Mouse (Mus musculus) layer of hippocampus, postnatal 36 days (tissue): Measurements from ENCODE around the gene Rbm39. TPM values are rescaled to one million over a fixed set of nuclear protein-coding genes. Genes with fewer than 3 reads are reported as not detected.
"Not testable (repeated sequence)": the region's sequence is repeated elsewhere in the genome, so short reads cannot be mapped to it uniquely, and the experiment has no call there.

ENCODE experiments used
- DNase-seq, 2 experiments: peaks; one replicate each; pipeline ENCODE4 v3.0.0; 2022
- total RNA-seq, 2 experiments: library from RNA; stranded (reverse); gene quantifications; 2 replicates each; pipeline ENCODE4 v1.2.3; 2021

The Rbm39 gene
- total RNA-seq, 2 experiments from 2014 or later: 318 to 371 TPM

DNA sequence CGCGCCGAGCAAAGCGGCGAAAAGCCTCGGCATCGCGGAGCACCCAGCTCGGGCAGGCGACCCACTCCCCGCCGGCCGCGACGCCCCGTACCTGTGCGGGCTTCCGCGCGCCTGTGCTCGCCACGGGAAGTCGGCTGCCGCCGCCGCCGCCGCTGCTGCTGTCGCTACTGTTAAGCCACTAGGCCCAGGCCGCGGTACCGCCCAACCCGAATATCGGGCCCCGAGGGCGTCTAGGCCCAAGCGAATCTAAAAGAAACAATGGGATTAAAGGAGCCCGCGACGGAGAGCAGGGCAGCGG lies 293 bp downstream of the Rbm39 start:
- DNase-seq: no peak

DNA sequence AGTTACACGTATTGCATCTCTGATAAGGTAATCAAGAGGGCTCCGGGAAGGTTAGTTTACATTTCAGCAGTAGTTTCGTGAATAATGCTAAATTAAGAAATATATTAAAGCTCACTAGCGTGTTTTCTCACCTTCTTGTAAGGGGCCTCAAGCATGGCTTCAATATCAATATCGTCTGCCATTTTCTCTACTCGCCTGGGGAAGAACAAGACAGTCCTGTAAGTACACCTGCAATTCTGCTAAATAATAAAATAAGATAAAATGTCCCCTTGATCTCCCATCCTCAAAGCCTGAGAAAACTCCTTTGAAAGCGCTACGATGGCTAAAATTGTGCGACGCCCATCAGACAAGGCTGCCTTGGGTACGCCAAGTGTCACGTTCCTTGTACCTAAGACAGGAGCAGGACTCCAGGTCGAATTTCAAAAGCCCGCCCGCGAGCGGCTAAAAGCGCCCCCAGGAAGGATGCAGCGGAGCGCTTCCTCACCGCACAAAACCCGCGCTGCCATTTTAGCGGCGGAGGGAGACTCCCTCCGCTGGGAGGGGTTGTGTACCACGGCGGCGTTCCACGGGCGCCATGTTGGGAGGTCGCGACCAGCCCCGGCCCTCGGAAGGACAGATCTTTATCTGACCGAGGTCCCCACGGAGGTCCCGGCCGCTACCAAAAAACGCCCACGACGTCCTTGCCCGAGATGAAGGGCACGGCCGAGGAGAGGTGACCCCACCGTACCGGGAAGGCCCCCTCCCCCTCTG lies 817 bp downstream of the Rbm39 start:
- peak; percentile 66 to 73 for DNase-seq

DNA sequence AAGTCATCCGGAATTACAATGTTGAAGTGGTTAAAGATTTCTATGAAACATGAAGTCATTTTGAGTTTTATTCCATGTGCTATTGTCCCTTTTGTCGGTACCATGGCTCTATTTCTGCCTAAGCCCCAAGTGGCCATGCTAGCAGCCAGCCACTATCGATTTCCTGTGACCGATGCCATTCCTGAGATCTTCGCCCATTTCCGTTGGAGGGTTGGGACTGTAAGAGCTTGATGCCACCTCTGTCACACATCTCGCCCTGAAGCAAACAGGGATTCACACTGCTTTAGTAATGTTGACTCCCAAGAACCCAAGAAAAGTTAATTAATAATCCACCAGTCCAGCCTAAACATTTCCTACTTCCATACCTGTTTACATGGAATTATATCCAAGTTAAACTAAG lies 2.4 kb downstream of the Rbm39 start:
- no peak for DNase-seq

DNA sequence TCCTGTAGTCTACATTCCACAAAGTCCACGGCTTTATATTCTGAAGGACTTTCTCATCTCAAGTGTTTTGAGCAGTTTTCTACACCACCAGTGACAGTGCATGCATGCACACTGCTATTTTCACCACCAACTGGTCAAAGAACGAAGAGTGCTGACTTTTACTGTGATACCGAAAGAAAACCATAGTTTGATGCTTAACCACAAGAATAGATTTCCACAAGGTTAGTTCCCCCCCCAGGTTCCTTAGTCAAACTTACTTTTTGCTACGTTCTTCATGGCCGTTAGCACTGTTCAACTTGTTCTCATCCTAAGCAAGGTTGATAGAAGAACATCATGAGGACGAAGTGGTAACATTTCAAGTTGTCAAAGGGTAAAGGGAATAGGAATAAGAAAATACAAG lies 3.0 kb downstream of the Rbm39 start:
- DNase-seq: no peak

DNA sequence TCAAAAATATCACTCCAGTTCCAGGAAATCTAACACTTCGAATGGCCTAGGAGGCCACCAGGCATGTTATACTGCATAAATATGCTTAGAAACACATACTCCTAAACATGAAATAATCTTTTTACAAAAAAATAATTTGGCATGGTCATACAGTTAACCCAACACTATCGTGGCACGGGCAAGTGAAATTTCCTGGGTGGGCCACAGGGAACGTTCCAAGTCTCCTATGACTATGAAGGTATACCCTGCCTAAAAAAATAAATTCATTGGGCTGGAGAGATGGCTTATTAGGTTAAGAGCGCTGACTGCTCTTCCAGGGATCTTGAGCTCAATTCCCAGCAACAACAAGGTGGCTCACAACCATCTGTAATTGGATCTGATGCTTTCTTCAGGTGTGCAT lies 13.5 kb downstream of the Rbm39 start:
- no peak for DNase-seq

DNA sequence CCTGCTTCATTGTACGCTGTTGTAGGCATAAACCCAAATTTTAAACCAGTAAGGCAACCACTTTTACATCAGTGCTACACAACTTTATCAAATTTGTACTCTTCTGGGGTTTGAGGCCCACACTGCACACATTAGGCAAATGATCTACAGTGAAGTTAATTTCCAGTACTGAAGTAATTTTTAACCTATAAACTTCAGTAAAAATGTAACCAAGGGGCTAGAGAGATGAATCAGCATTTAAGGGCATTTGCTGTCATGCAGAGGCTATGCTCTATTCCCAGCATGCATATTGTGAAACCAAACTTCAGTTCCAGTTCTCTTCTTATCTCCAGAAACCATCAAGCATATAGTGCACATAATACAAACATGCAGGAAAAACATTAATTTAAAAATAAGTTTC lies 14.6 kb downstream of the Rbm39 start:
- DNase-seq: no peak

DNA sequence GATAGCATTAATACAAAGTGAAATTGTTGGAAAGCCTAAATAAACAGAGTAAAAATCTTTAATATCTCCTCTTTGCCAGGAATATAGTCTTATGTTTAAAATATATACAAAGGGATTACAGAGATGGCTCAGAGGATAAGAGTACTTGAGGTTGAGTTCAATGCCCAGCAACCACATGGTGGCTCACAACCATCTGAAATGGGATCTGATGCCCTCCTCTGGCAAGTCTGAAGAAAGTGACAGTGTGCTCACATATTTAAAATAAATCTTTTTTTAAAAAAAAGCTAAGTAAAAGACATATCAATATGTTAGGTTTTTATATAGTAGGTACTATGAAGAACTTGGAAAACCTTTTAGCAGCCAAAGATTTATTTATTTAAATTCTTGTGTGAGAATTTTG lies 28.5 kb downstream of the Rbm39 start:
- DNase-seq: no peak

DNA sequence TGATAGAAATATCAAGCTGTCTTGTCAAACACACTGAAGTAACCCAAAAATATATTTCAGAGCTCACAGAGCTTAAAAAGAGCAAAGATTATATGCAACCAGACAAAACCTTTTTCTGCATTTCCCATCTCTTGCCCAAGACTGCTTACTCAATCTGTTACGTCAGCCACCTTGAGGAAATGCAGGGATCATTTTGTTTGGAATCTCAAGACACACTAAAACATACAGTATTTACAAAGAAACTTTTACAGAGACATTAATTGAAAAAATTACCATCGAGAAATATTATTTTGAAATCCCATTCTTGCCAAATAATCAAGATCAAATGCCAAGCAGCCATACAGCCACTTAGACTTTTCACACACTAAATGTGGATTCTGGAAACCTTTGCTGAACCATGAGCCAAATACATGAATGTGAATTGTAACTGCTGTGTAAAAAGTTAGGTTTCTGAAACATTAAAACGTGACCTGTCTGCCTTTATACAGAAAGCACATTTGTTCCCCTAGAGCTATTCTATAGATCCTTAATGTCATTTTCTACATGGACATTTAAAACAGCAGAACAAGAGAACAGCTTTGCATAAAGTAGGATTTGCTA lies 32.6 kb downstream of the Rbm39 start:
- DNase-seq: no peak

DNA sequence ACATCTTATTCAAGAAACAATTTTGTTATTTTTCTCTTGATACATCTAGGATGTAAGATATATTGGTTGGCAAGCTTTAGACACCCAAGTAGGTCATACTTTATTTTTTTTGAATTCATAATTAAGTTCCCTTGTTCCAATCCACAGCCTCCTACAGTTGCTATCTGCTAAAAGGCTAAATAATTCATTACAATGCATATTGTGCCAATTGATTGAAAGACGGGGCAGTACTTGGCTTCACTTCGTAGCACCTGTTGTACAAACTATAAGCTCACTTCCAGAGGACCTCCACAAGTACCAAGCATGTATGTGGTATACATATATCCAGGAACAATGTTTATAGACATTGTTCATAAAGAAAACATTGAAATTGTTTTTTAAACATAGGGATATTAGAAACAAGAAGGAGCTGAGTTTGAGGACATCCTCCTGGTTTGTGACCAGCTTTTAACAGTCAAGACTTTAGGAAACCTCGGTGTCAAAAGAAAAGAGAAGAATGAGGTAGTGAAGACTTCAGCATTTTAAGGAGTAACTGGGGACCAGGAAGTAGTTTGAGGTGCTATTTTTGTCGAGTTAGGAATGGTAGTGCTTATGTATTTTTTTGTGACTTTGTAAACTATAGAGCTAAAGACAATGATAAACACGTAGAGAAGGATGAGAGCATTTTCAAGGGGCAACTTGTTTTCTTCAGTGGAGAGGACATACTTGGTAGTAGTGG lies 33.6 kb downstream of the Rbm39 start:
- DNase-seq: no peak

DNA sequence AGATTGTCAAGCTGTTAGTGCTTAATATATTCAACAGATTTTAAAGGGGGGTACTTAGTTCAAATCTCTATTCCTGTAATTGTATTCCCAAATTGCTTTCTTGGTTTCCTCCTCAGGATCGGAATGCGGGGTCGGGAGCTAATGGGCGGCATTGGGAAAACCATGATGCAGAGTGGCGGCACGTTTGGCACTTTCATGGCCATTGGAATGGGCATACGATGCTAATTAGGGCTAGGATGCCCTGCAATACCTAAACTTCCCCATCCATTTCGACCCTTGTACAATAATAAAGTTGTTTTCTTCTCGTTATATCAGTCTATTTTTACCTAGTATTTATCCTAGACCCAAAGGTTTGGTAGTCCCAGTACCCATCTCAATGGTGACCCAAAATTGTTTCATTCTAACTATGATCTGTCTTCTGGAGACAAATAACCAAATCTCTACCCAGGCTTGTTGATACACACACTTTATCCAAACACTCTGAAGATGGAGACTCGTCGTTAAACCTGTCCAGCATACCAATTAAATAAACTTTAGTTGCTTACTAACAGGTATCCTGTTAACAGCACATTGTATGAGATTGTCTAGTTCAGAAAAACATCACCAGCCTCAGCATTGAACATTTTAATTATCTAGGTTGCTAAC lies 34.4 kb downstream of the Rbm39 start:
- DNase-seq: no peak

DNA sequence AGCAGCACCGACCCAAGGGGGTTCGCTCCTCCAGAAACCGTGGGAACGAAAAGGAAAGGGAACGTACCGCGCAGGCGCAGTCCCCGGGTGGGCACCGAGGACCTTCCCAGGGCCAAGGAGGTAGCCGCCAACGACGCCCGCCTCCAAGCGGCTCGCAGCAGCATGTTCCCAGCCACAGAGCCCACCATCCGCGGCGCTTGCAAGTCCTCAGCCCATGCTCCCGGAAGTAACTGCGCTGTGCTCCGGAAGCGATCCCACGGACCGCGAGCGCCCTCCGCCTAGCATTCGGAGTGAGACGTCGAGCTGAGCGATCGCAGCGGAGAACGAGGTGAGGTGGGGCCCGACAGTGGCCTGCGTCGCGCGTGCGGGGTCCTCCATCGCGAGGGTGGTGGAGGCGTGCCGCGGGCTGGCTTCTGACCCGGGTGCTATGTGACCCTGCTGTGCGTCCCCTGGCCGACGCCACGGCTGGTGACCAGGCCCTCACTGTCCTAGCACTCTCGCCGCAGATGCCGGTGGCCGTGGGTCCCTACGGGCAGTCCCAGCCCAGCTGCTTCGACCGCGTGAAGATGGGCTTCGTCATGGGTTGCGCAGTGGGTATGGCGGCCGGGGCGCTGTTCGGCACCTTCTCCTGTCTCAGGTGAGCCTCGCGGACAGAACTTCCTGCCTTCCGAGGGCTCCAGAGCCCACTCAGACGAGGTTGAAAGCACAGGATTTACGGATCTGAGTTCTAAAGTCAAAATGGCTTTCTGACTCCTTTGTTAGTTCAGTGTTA lies 35.9 kb downstream of the Rbm39 start, which contains the start of the genes Romo1 and Nfs1:
TSS of gene Romo1 (plus strand) at position 87 of the 772 bp plus-strand sequence.
TSS of gene Nfs1 (minus strand) at position 234 of the 772 bp plus-strand sequence.
- DNase-seq: peak; percentile 90 to 93

DNA sequence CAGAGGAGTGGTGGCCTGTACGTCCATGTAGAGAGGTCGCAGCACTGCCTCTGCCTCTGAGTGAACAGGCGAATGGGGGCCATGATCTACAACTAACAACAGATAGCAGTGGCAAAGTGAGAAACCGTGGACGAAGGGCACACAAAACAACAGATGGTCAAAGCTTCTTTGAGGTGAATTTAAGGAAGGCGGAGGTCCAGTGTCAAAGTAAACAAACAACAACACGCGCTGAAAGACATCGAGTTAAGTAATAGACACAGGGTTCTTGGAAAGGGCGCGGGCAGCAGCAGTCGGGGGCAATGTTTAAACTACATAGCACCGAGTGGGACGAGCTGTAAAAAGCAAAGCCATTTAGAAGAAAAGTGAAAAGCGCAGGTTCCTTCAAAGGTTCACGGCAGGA lies 36.7 kb downstream of the Rbm39 start:
- no peak for DNase-seq

DNA sequence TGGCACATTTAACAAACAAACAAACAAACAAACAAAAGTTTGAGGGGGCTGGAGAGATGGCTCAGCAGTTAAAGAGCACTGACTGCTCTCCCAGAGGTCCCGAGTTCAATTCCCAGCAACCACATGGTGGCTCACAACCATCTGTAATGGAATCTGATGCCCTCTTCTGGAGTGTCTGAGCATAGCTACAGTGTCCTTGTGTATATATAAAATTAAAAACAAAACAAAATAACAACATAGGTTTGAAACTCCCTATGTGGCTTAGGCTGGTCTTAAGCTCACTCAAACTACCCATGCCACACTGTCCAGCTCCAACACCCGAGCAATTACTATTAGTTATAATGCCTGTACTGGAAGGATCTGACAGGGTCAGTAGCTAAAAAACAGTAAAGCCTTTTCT lies 37.2 kb downstream of the Rbm39 start:
- DNase-seq: no peak

DNA sequence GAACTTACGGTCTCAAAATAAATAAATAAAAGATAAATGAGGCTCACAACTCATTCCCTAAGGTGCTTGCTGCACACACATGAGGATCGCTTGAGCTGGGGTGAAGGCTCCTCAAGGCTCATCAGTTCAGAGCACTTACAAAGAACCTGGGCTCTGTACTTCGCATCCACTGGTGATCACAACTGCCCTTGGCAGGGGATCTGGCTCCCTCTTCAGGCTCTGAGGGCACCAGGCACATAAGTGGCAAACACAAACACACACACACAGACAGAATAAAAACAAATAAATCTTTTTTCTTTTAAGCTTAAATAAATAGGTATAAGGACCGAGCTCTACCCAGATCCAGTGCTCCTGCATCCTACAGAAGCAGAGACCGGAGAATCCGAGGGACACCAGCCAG lies 44.3 kb downstream of the Rbm39 start:
- no peak for DNase-seq

DNA sequence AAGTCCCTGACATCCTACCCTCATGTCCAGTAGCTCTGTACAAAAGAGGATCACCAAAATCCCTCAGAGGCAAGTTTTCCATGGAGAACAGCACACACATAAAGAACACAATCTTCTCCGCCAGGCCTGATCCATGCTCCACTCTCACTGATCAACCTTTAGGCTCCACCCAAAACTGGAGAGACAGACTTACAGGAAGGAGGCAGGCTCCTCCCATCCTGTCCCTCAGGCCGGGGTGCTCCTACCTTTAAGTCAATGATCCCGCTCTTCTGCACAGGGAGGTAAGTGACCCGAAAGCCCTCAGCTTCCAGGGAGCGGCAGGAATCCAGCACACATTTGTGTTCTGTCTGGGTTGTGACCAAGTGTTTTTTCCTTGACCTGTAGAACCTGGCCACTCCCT lies 45.9 kb downstream of the Rbm39 start:
- no peak for DNase-seq

DNA sequence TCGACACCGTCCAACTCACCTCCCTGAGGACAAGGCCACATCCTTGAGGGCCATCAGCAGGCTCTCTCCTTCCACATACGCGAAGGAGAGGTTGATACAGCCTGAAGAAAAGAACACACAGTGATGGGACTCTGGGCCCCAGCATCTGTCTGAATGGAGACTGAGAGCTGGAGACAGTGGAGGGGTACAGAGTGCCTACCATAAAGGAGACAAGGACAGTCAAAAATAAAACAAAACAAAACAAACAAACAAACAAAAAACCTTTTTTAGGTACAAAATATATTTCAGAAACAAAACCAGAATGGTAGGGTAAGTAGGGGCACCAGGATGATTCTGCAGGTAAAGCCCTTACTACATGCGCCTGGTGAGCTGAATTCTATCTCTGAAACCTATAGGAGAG lies 53.0 kb downstream of the Rbm39 start, which contains the start of gene Gm28036:
TSS of gene Gm28036 (minus strand) at position 101 of the 400 bp plus-strand sequence.
- no peak for DNase-seq

DNA sequence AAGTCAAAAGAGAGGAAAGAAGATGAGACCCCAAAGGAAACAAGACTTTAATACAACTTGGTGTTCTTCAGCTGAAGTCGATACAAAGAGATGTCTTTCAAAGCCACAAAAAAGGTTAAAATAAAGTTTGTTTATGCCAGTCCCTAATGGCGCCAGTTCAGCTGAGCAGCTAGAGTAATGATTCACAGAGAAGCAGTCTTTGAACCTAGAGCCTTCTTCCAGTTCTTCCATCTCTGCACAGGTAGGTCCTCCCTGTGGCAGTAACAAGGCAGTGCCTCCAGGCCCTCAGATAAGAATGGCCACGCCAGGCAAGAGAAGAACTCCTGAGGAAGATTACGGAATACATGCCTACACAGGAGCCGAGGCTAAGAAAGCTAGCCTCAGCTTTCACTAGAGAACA lies 56.3 kb downstream of the Rbm39 start:
- DNase-seq: no peak

DNA sequence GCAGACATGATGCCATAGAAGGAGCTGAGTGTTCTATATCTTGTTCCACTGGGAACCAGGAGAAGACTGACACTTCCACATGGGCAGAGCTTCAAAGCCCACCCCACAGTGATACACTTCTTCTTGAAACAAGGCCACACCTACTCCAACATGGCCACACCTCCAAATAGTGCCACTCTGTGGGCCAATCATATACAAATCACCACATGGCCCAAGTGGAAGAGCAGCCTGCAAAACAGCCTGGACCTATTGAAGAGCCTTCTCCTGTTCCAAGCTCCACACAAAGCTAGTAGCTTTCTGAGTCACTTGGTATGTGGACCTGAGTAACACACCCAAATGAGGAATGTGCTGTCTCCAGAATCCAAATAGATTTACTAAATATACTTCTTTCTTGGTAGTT lies 60.5 kb downstream of the Rbm39 start:
- no peak for DNase-seq

DNA sequence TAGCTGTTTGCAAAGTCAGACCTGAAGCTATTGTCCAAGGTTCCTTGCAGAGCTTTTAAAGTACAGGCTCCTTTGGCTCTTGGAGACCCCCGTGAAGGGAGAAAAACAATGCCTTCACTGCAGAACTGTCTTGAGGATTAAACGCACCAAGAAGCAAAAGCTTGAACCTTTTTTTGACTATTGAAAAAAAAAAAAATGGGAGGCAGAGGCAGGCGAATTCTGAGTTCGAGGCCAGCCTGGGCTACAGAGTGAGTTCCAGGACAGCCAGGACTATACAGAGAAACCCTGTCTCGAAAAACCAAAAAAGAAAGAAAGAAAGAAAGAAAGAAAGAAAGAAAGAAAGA lies 68.0 kb downstream of the Rbm39 start:
- not testable (repeated sequence) for DNase-seq

DNA sequence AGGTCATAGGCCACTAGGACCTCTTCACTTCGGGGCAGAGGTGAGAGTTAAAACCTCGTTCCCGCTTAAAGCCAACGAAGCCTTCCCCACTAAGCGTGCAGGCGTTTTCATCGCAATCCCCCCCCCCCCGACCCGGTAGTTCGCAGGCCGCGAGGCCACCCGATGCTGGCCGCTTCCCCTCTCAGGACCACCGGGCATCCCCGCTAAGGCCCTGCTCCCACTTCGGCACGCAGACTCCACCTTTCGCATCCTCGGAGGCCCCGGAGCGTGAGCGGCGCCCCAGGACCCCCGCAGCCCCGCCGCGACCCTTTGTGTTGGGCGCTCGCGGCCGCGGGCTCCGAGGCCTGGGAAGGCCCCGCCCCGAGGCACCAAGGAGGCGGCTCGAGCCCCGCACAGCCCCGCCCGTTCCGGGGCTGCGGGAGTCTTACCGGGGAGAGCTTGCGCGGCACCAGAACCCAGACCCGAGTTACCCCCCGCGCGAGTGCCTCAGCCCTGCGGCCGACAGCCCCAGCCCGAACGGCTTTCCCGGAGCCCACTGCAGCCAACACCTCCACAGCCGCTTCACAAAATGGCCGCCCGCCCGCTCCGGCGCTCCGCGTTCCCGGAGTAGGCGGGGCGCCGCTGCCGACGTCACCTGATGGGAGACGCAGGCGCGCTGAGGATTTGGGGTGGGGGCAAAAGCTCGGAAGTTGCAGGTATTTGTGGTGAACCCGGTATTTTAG lies 68.5 kb downstream of the Rbm39 start, which contains the start of the genes Cpne1 and Rbm12:
TSS of gene Cpne1 (minus strand) at position 608 of the 722 bp plus-strand sequence.
TSS of gene Rbm12 (minus strand) at position 621 of the 722 bp plus-strand sequence.
- DNase-seq: peak; percentile 90 to 93

DNA sequence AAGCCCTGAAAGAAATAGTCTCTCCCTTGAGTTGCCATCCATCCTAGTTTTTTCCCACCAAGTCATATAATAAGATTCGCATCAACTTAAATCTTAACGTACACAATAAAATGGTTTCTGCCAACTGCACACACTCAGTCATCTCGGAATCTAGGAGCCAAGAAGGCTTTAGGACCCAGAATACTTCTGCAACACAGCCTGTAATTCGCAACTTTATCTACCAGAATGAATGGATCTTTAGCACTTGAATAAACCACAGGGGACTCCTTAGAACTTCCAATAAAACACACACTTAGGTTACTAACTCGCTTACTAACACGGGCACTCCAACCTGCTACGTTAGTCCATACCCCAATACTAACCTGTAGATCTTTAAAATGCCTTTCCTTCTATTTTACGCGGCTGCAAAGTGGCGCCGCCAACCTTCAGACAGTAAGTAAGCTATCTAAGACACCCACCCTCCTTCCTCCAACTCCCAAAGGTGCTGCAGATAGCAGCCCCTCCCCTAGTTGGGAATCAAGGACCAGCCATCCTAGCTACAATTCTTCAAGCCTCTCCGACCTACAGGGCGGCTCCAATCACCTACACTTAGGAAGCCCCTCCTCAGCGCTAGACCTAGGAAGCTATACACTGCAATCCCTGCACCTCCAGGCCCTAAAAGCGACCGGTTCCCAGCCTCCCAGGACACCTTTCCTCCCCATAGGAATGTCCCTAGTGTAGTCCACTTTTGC lies 69.2 kb downstream of the Rbm39 start:
- DNase-seq: peak in 1 of 2 experiments; percentile 9
